Mouse (Mus musculus) layer of hippocampus, adult 8-10 months (tissue): ENCODE results near the gene Acp7. TPM values are rescaled to one million over a fixed set of nuclear protein-coding genes. Genes with fewer than 3 reads are reported as not detected.

Experiments
- DNase-seq, 2 experiments: peaks; one replicate each; pipeline ENCODE4 v3.0.0; 2022; ENCODE audit warnings: low spot score in 2 of 2
- total RNA-seq, 4 experiments: library from RNA; stranded (reverse); gene quantifications; 2 replicates each; pipeline ENCODE4 v1.2.4; 2022

Gene Acp7
- total RNA-seq, 4 experiments from 2014 or later: 2.2 to 3.8 (median 2.4) TPM

- peak in 1 of 2 experiments; percentile 75 for DNase-seq
Measured at GRCm38 (mm10) chr7:28601668-28602067, 29.5 kb downstream of the Acp7 start.

- peak in 1 of 2 experiments; percentile 69 for DNase-seq
Measured at GRCm38 (mm10) chr7:28601029-28601428, 30.1 kb downstream of the Acp7 start.

- no peak for DNase-seq
Measured at GRCm38 (mm10) chr7:28598951-28599350, 32.2 kb downstream of the Acp7 start.

GRCm38 (mm10) chr7:28597642-28598446, 33.3 kb downstream of the Acp7 start, which contains the start of the genes Samd4b and Pak4:
Samd4b (minus strand) TSS chr7:28598144.
Pak4 (minus strand) TSS chr7:28598185.
- DNase-seq: peak; percentile 98 to 99

GRCm38 (mm10) chr7:28597277-28597570, 33.9 kb downstream of the Acp7 start:
- DNase-seq: no peak

GRCm38 (mm10) chr7:28596436-28597276, 34.5 kb downstream of the Acp7 start:
- no peak for DNase-seq

- DNase-seq: no peak
Measured at GRCm38 (mm10) chr7:28595751-28596435, 35.2 kb downstream of the Acp7 start.

GRCm38 (mm10) chr7:28593206-28594111, 37.7 kb downstream of the Acp7 start:
- DNase-seq: no peak

- no peak for DNase-seq
Measured at GRCm38 (mm10) chr7:28591862-28592261, 39.3 kb downstream of the Acp7 start.

GRCm38 (mm10) chr7:28587644-28588043, 43.5 kb downstream of the Acp7 start:
- DNase-seq: no peak

- DNase-seq: no peak
Measured at GRCm38 (mm10) chr7:28586663-28587411, 44.3 kb downstream of the Acp7 start.

- DNase-seq: no peak
Measured at GRCm38 (mm10) chr7:28585001-28585400, 46.1 kb downstream of the Acp7 start.

GRCm38 (mm10) chr7:28584468-28584867, 46.7 kb downstream of the Acp7 start:
- DNase-seq: no peak

- DNase-seq: peak in 1 of 2 experiments; percentile 40
Measured at GRCm38 (mm10) chr7:28583570-28584344, 47.4 kb downstream of the Acp7 start.

- peak in 1 of 2 experiments; percentile 51 for DNase-seq
Measured at GRCm38 (mm10) chr7:28582841-28583240, 48.3 kb downstream of the Acp7 start.

- DNase-seq: no peak
Measured at GRCm38 (mm10) chr7:28581721-28582120, 49.4 kb downstream of the Acp7 start.

- DNase-seq: no peak
Measured at GRCm38 (mm10) chr7:28579826-28580225, 51.3 kb downstream of the Acp7 start.

GRCm38 (mm10) chr7:28578543-28579053, 52.5 kb downstream of the Acp7 start:
- no peak for DNase-seq
